Mouse (Mus musculus) intestine, embryonic 14.5 days (tissue): ENCODE measurements around the gene Smchd1. TPM values are rescaled to one million over a fixed set of nuclear protein-coding genes. Genes with fewer than 3 reads are reported as not detected.

Source experiments
- ATAC-seq: fragments of 200-750 bp; cut with Nextera tagmentation; replicated peaks from 2 replicates; pipeline ENCODE4 v1.8.0; 2017; ENCODE audit warnings: low read depth, moderate number of reproducible peaks, moderate TSS enrichment, moderate library complexity; ENCODE audit not compliant: low FRiP score, low TSS enrichment
- DNase-seq: peaks from one replicate; pipeline ENCODE4 v3.0.0-alpha.2; 2018; ENCODE audit warnings: low spot score
- H3K27ac ChIP-seq: fragments of 300-500 bp; sonication (generic); 2 replicates; pipeline ENCODE4 v1.5.1; 2014; ENCODE audit warnings: low read depth, mild to moderate bottlenecking, control low read depth
- H3K27me3 ChIP-seq: fragments of 300-500 bp; sonication (generic); replicated peaks from 2 replicates; pipeline ENCODE4 v1.6.1; 2014; ENCODE audit warnings: low read length, control low read depth; ENCODE audit not compliant: control insufficient read depth, insufficient read depth
- H3K36me3 ChIP-seq: fragments of 300-500 bp; sonication (generic); 2 replicates; pipeline ENCODE4 v1.6.1; 2014; ENCODE audit warnings: low read length, control low read depth; ENCODE audit not compliant: control insufficient read depth, insufficient read depth
- H3K4me1 ChIP-seq: fragments of 300-500 bp; sonication (generic); replicated peaks from 2 replicates; pipeline ENCODE4 v1.6.1; 2014; ENCODE audit warnings: low read length, control low read depth, mixed read lengths; ENCODE audit not compliant: control insufficient read depth, insufficient read depth
- H3K4me2 ChIP-seq: fragments of 300-500 bp; sonication (generic); 2 replicates; pipeline ENCODE4 v1.6.1; 2014; ENCODE audit warnings: low read length
- H3K4me3 ChIP-seq: fragments of 300-500 bp; sonication (generic); 2 replicates; pipeline ENCODE4 v1.5.1; 2014; ENCODE audit warnings: low read depth, low read length, control low read depth, mixed read lengths
- H3K9ac ChIP-seq: fragments of 300-500 bp; sonication (generic); 2 replicates; pipeline ENCODE4 v1.6.1; 2014; ENCODE audit warnings: mild to moderate bottlenecking, low read length
- H3K9me3 ChIP-seq: fragments of 300-500 bp; sonication (generic); 2 replicates; pipeline ENCODE4 v1.6.1; 2016; ENCODE audit warnings: low read length, control low read depth; ENCODE audit not compliant: control insufficient read depth
- WGBS: fragments of 180-500 bp; shearing (Covaris S2); extraction: QIAGEN DNeasy Blood & Tissue Kit; methylation state at CpG from one replicate; pipeline ENCODE4 v1.1.7; 2014; 5-methylcytosine and 5-hydroxymethylcytosine counted together
- polyA plus RNA-seq: library from polyadenylated mRNA; unstranded; fragments of >200 nt; fragmentation: Nextera tagmentation; extraction: Ambion mirVana; gene quantifications from 2 replicates; pipeline ENCODE4 v1.2.1, GENCODE M21; 2014

Smchd1 gene
- polyA plus RNA-seq, 1 experiment from 2014 or later: 81.8 TPM

DNA sequence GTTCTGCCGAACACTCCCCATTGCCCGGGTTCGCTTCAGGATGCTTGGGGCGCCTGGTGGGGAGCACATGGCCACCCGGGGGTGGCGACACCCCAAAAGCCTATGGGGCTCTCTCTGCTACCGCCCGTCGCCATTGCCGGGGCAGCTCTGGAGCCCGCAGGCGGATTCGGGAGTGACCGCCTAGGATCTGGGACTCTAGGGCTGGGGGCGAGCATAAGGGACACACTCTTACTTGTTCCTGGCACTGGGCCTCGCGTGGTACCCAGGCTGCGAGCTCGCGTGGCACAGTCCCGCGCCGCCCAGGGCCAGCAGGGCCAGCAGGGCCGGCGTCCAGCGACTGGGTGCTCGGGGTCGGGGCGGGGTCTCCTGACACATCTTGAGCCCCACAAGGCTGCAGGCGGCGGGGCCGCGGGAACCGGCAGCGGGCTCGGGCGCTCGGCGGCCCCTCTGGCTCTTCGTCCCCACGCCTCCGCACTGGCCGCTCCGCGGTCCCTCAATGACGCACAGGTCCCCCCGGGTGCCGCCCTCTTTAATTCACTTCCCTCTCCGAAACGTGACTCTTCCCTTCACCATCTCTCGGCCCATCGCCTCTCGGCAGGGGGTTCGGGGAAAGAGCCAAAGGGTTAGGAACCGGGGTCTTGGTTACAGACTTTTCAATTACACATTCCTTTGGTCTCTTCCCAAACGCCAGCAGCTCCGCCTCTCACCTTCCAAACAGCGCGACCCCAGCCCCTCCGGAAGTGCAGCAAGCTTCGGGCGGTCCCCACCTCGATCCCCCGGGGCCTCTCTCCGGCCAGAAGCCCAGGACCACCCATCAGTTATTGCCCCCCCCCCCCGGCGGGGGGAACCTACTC lies 164.4 kb downstream of the Smchd1 start:
- no peak overlapping the region for H3K27ac ChIP-seq

DNA sequence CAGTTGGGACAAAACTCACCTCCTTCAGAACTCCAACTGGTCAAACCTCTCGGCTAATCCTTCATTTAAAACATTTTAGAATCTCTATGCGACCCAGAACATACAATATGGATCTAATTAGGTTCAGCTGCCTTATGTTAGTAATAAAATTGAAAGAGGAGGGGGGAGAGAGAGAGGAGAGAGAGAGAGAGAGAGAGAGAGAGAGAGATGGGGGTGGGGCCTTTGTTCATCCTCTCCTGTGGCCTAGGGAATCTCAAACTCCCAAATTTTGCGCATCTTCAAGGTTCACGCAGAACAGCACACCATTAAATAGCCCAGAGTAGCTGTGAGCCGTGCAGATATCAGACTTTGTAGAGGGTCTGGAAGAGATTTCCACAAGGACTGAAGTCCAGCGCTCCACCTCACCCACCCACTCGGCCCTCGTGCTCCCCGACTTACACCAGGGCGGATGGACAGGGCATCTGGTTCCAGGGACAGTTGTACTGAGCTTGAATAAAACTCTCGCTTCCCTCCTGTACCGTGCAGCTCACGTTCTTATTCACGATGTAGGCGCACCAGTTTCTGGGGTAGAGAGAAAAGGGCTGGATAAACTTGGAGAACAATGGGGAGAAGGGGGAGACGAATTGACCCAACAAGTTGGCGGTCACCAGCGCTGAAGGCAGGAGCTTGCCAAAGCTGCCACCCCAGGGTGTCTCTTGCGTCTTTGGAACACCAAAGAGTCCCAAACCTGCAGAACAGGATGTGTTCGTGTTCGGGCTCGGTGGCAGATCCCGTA lies 165.2 kb downstream of the Smchd1 start:
- 10% methylated on average over 23 of the region's 23 CpGs for WGBS
- Histone ChIP-seq H3K36me3 (no peaks in the 10 kb centered on the region), H3K4me1 (peaks cover 3% of the 10 kb centered on the region; the same call in 1 of the 2 replicates), H3K9me3 (no peaks in the 10 kb centered on the region), H3K4me2 (peak overlapping the region; percentile 100), H3K27me3 (peaks cover 42% of the 10 kb centered on the region), H3K9ac (peak overlapping the region; percentile 35; the same call in 1 of the 2 replicates), H3K4me3 (peak overlapping the region; percentile 57), H3K27ac (no peak overlapping the region)
- ATAC-seq (0 out of 2 replicates have a peak, but pooled peaks have one; percentile 26), DNase-seq (peak; percentile 75)

More for the DNA sequence above, 164.4 kb downstream of the Smchd1 start:
- Histone ChIP-seq H3K4me3 (peak overlapping the region; percentile 57), H3K9me3 (no peaks in the 10 kb centered on the region), H3K27me3 (peaks cover 42% of the 10 kb centered on the region), H3K9ac (peak overlapping the region; percentile 35), H3K4me2 (peak overlapping the region; percentile 100), H3K36me3 (no peaks in the 10 kb centered on the region), H3K4me1 (peaks cover 3% of the 10 kb centered on the region; the same call in 1 of the 2 replicates)
- ATAC-seq (peak; percentile 65), DNase-seq (peak; percentile 70)
- WGBS: under 1% methylated on average over 64 of the region's 67 CpGs

DNA sequence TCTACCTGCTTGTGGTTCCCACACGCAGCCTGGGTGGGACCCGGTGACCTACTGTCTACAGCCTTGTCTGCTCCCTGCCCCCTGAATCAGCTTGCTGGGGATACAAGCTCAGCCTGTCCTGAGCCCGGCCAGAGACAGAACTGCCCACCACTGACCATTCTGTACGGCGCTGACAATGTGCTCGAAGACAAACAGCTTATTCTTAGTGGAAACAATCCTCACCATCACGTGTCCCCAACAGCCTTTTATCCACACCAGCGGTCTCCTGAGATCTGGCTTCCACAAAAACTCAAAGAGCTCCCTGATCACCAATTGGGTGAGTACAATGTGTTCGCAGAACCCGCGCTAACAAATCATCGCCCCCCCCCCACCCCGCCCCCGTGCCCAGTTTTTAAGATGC lies 166.0 kb downstream of the Smchd1 start:
- no peak for DNase-seq
- no peak overlapping the region for H3K9ac ChIP-seq
- H3K27ac ChIP-seq: no peak overlapping the region
- no peaks in the 10 kb centered on the region for H3K9me3 ChIP-seq
- ATAC-seq: no peak
- H3K4me3 ChIP-seq: no peak overlapping the region
- no peaks in the 10 kb centered on the region for H3K36me3 ChIP-seq
- H3K4me1 ChIP-seq: peaks cover 3% of the 10 kb centered on the region; the same call in 1 of the 2 replicates
- H3K4me2 ChIP-seq: no peak overlapping the region
- 49% methylated on average over 14 of the region's 14 CpGs for WGBS
- H3K27me3 ChIP-seq: peaks cover 42% of the 10 kb centered on the region

DNA sequence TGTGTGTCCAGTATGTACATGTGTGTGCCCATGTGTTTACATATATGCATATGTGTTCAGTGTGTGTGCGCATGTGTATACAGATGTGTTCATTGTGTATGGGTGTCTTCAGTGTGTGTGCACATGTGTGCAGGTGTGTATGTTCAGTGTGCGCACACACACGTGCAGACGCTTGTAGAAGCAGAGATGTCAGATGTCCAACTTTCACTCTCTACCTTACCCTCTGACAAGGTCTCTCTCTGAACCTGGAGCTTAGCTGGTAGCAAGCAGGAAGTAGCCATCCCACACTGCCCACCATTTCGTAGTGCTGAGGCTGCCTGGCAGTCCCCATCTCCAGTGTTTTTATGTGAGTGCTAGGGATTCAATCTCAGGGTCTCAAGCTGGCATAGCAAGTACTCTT lies 166.8 kb downstream of the Smchd1 start:
- WGBS: 92% methylated on average over 5 of the region's 5 CpGs
- no peaks in the 10 kb centered on the region for H3K9me3 ChIP-seq
- H3K4me3 ChIP-seq: no peak overlapping the region
- H3K36me3 ChIP-seq: no peaks in the 10 kb centered on the region
- H3K27me3 ChIP-seq: peaks cover 42% of the 10 kb centered on the region
- DNase-seq (no peak), ATAC-seq (no peak)
- H3K4me1 ChIP-seq: peaks cover 3% of the 10 kb centered on the region; the same call in 1 of the 2 replicates
- no peak overlapping the region for H3K4me2 ChIP-seq
- H3K9ac ChIP-seq: no peak overlapping the region
- no peak overlapping the region for H3K27ac ChIP-seq

DNA sequence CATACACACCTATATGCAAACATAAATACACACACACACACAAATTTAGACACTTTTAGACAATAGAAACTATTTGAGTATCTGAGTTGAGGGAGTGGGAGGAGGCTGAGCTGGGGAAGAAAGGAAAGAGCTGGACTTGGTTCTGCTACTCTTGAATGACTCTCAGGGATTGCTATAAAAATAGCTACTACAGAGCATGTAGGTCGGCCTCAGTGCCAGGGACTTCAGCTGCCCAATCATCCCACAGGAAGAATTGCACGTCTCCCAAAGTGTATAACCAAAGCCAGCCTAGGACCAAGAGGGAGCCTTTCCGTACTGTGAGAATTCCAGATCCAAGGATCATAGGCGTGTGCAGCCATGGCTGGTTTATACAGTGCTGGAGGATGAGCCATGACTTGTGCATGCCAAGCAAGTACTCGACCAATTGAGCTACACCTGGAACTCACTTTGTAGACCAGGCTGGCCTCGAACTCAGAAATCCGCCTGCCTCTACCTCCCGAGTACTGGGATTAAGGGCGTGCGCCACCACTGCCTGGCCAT lies 167.8 kb downstream of the Smchd1 start:
- DNase-seq: no peak
- no peak for ATAC-seq

GRCm38 (mm10) chr17:71306716-71307115 lies 168.4 kb downstream of the Smchd1 start:
- Histone ChIP-seq H3K9ac (no peak overlapping the region), H3K36me3 (no peaks in the 10 kb centered on the region), H3K4me2 (no peak overlapping the region), H3K27ac (no peak overlapping the region), H3K9me3 (no peaks in the 10 kb centered on the region), H3K27me3 (peaks cover 32% of the 10 kb centered on the region), H3K4me3 (no peak overlapping the region), H3K4me1 (peaks cover 3% of the 10 kb centered on the region; the same call in 1 of the 2 replicates)
- 84% methylated on average over 4 of the region's 4 CpGs for WGBS
- DNase-seq: no peak
- no peak for ATAC-seq

More for the DNA sequence above, 167.8 kb downstream of the Smchd1 start:
- H3K4me3 ChIP-seq: no peak overlapping the region
- no peak overlapping the region for H3K4me2 ChIP-seq
- H3K9me3 ChIP-seq: no peaks in the 10 kb centered on the region
- H3K36me3 ChIP-seq: no peaks in the 10 kb centered on the region
- no peak overlapping the region for H3K27ac ChIP-seq
- H3K9ac ChIP-seq: no peak overlapping the region
- peaks cover 3% of the 10 kb centered on the region; the same call in 1 of the 2 replicates for H3K4me1 ChIP-seq
- H3K27me3 ChIP-seq: peaks cover 37% of the 10 kb centered on the region
- 87% methylated on average over 10 of the region's 10 CpGs for WGBS

GRCm38 (mm10) chr17:71306091-71306490 lies 169.1 kb downstream of the Smchd1 start:
- H3K27ac ChIP-seq: no peak overlapping the region
- H3K4me3 ChIP-seq: no peak overlapping the region
- H3K27me3 ChIP-seq: peaks cover 26% of the 10 kb centered on the region
- H3K9me3 ChIP-seq: no peaks in the 10 kb centered on the region
- no peak for DNase-seq
- H3K9ac ChIP-seq: no peak overlapping the region
- peaks cover 3% of the 10 kb centered on the region; the same call in 1 of the 2 replicates for H3K4me1 ChIP-seq
- no peak for ATAC-seq
- no peak overlapping the region for H3K4me2 ChIP-seq
- WGBS: 77% methylated on average over 6 of the region's 6 CpGs
- no peaks in the 10 kb centered on the region for H3K36me3 ChIP-seq

- no peaks in the 10 kb centered on the region for H3K9me3 ChIP-seq
- H3K27me3 ChIP-seq: 0 out of 2 replicates have a peak, but pooled peaks cover 4% of the 10 kb centered on the region
- DNase-seq: no peak
- no peaks in the 10 kb centered on the region for H3K36me3 ChIP-seq
- no peaks in the 10 kb centered on the region for H3K4me1 ChIP-seq
- H3K27ac ChIP-seq: no peak overlapping the region
- 53% methylated on average over 6 of the region's 6 CpGs for WGBS
- no peak overlapping the region for H3K4me2 ChIP-seq
- no peak overlapping the region for H3K4me3 ChIP-seq
- ATAC-seq: no peak
- H3K9ac ChIP-seq: no peak overlapping the region
Measured at GRCm38 (mm10) chr17:71303444-71303843, 171.7 kb downstream of the Smchd1 start.
